Mouse (Mus musculus): ENCODE data around the gene Ubap2. TPM values are rescaled to one million over a fixed set of nuclear protein-coding genes. Genes with fewer than 3 reads are reported as not detected.

Gene Ubap2
- polyA plus RNA-seq, 1 experiment from 2014 or later: 45.4 TPM

DNA sequence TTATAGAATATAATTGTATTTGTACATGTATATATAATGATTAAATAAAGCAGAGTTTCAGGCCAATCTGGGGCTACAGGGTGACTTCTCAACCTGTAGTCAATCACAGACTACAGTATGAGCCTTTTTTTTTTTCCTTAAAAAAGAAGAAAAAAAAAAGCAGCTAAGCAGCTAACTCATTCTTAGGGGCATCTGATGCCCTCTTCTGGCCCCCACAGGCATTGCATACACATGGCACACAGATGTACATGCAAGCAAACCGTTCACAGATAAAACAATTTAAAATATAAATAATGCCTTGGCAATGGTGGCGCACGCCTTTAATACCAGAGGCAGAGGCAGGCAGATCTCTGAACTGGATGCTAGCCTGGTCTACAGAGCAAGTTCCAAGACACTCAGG lies 48.6 kb downstream of the Ubap2 start:
- H3K36me3 ChIP-seq (ENCODE audit: control insufficient read depth, insufficient read depth, low read length): peaks cover 95% of the 10 kb centered on the region

DNA sequence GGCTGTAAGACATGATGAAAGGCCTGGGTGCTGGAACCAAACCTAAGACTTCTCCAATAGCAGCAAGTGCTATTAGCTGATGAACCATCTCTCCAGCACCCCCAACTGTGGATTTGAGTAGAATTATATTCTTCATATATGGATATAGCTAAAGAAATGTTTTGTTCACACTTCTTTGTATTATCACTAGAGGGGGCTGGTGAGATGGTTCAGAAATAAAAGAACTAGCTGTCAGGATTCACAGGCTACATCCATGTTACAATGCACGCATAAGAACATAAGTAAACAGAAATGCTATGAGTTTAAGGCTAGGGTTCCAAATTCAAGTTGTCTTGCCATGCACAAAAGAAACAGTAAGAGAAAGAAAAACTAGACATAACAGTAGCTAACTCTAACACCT lies 49.5 kb downstream of the Ubap2 start:
- Histone ChIP-seq H3K27ac (replicated peaks in 1 of 2; ENCODE audit: control insufficient read depth in 1 of 2, insufficient read depth in 1 of 2, low read depth in 2 of 2, low read length in 2 of 2) (no peak overlapping the region), H3K4me3 (ENCODE audit: control insufficient read depth in 1 of 2, insufficient read depth in 1 of 2, low read depth in 1 of 2, low read length in 2 of 2) (no peak overlapping the region), H3K27me3 (ENCODE audit: control insufficient read depth, insufficient read depth, low read length) (no peaks in the 10 kb centered on the region), H3K4me2 (ENCODE audit: low read length) (no peak overlapping the region), H3K36me3 (ENCODE audit: control insufficient read depth, insufficient read depth, low read length) (peaks cover 100% of the 10 kb centered on the region), H3K9me3 (ENCODE audit: control insufficient read depth, low read length) (no peaks in the 10 kb centered on the region), H3K9ac (ENCODE audit: low read length) (no peak overlapping the region), H3K4me1 (ENCODE audit: control insufficient read depth in 2 of 2, insufficient read depth in 2 of 2, low read length in 2 of 2) (no peaks in the 10 kb centered on the region)
- 92% methylated on average over 1 of the region's 1 CpGs for whole genome bisulfite sequencing
- ATAC-seq (ENCODE audit: insufficient number of reproducible peaks, insufficient read depth, low FRiP score, low read depth): no peak

More for the DNA sequence above, 48.6 kb downstream of the Ubap2 start:
- 86% methylated on average over 3 of the region's 3 CpGs for WGBS
- Histone ChIP-seq H3K4me1 (ENCODE audit: control insufficient read depth in 2 of 2, insufficient read depth in 2 of 2, low read length in 2 of 2) (no peaks in the 10 kb centered on the region), H3K9ac (ENCODE audit: low read length) (no peak overlapping the region), H3K27ac (replicated peaks in 1 of 2; ENCODE audit: control insufficient read depth in 1 of 2, insufficient read depth in 1 of 2, low read depth in 2 of 2, low read length in 2 of 2) (no peak overlapping the region), H3K27me3 (ENCODE audit: control insufficient read depth, insufficient read depth, low read length) (no peaks in the 10 kb centered on the region), H3K9me3 (ENCODE audit: control insufficient read depth, low read length) (no peaks in the 10 kb centered on the region), H3K4me3 (ENCODE audit: control insufficient read depth in 1 of 2, insufficient read depth in 1 of 2, low read depth in 1 of 2, low read length in 2 of 2) (no peak overlapping the region), H3K4me2 (ENCODE audit: low read length) (no peak overlapping the region)
- ATAC-seq (ENCODE audit: insufficient number of reproducible peaks, insufficient read depth, low FRiP score, low read depth): no peak

GRCm38 (mm10) chr4:41208050-41208449 lies 66.9 kb downstream of the Ubap2 start:
- Histone ChIP-seq H3K4me2 (ENCODE audit: low read length) (no peak overlapping the region), H3K27ac (replicated peaks in 1 of 2; ENCODE audit: control insufficient read depth in 1 of 2, insufficient read depth in 1 of 2, low read depth in 2 of 2, low read length in 2 of 2) (no peak overlapping the region), H3K4me1 (ENCODE audit: control insufficient read depth in 2 of 2, insufficient read depth in 2 of 2, low read length in 2 of 2) (no peaks in the 10 kb centered on the region), H3K9me3 (ENCODE audit: control insufficient read depth, low read length) (no peaks in the 10 kb centered on the region), H3K9ac (ENCODE audit: low read length) (no peak overlapping the region), H3K36me3 (ENCODE audit: control insufficient read depth, insufficient read depth, low read length) (peaks cover 97% of the 10 kb centered on the region), H3K27me3 (ENCODE audit: control insufficient read depth, insufficient read depth, low read length) (no peaks in the 10 kb centered on the region), H3K4me3 (ENCODE audit: control insufficient read depth in 1 of 2, insufficient read depth in 1 of 2, low read depth in 1 of 2, low read length in 2 of 2) (no peak overlapping the region)
- no peak for ATAC-seq (ENCODE audit: insufficient number of reproducible peaks, insufficient read depth, low FRiP score, low read depth)
- 79% methylated on average over 4 of the region's 4 CpGs for WGBS

- ATAC-seq (ENCODE audit: insufficient number of reproducible peaks, insufficient read depth, low FRiP score, low read depth): no peak
- Histone ChIP-seq H3K4me1 (ENCODE audit: control insufficient read depth in 2 of 2, insufficient read depth in 2 of 2, low read length in 2 of 2) (no peaks in the 10 kb centered on the region), H3K27ac (replicated peaks in 1 of 2; ENCODE audit: control insufficient read depth in 1 of 2, insufficient read depth in 1 of 2, low read depth in 2 of 2, low read length in 2 of 2) (no peak overlapping the region), H3K36me3 (ENCODE audit: control insufficient read depth, insufficient read depth, low read length) (peaks cover 98% of the 10 kb centered on the region), H3K9me3 (ENCODE audit: control insufficient read depth, low read length) (no peaks in the 10 kb centered on the region), H3K4me2 (ENCODE audit: low read length) (no peak overlapping the region), H3K4me3 (ENCODE audit: control insufficient read depth in 1 of 2, insufficient read depth in 1 of 2, low read depth in 1 of 2, low read length in 2 of 2) (no peak overlapping the region), H3K27me3 (ENCODE audit: control insufficient read depth, insufficient read depth, low read length) (no peaks in the 10 kb centered on the region), H3K9ac (ENCODE audit: low read length) (no peak overlapping the region)
- 73% methylated on average over 8 of the region's 8 CpGs for WGBS
These were observed 69.2 kb downstream of the Ubap2 start for GRCm38 (mm10) chr4:41205751-41206150.

GRCm38 (mm10) chr4:41202135-41202534 lies 72.8 kb downstream of the Ubap2 start:
- Histone ChIP-seq H3K4me2 (ENCODE audit: low read length) (no peak overlapping the region), H3K4me3 (ENCODE audit: control insufficient read depth in 1 of 2, insufficient read depth in 1 of 2, low read depth in 1 of 2, low read length in 2 of 2) (no peak overlapping the region), H3K9ac (ENCODE audit: low read length) (no peak overlapping the region), H3K4me1 (ENCODE audit: control insufficient read depth in 2 of 2, insufficient read depth in 2 of 2, low read length in 2 of 2) (peaks cover 2 to 4% of the 10 kb centered on the region in 2 experiments; a peak in 3 of 4 replicates), H3K9me3 (ENCODE audit: control insufficient read depth, low read length) (no peaks in the 10 kb centered on the region), H3K27me3 (ENCODE audit: control insufficient read depth, insufficient read depth, low read length) (no peaks in the 10 kb centered on the region), H3K27ac (replicated peaks in 1 of 2; ENCODE audit: control insufficient read depth in 1 of 2, insufficient read depth in 1 of 2, low read depth in 2 of 2, low read length in 2 of 2) (no peak overlapping the region), H3K36me3 (ENCODE audit: control insufficient read depth, insufficient read depth, low read length) (peaks cover 98% of the 10 kb centered on the region)
- no peak for ATAC-seq (ENCODE audit: insufficient number of reproducible peaks, insufficient read depth, low FRiP score, low read depth)
- WGBS: 86% methylated on average over 8 of the region's 8 CpGs

DNA sequence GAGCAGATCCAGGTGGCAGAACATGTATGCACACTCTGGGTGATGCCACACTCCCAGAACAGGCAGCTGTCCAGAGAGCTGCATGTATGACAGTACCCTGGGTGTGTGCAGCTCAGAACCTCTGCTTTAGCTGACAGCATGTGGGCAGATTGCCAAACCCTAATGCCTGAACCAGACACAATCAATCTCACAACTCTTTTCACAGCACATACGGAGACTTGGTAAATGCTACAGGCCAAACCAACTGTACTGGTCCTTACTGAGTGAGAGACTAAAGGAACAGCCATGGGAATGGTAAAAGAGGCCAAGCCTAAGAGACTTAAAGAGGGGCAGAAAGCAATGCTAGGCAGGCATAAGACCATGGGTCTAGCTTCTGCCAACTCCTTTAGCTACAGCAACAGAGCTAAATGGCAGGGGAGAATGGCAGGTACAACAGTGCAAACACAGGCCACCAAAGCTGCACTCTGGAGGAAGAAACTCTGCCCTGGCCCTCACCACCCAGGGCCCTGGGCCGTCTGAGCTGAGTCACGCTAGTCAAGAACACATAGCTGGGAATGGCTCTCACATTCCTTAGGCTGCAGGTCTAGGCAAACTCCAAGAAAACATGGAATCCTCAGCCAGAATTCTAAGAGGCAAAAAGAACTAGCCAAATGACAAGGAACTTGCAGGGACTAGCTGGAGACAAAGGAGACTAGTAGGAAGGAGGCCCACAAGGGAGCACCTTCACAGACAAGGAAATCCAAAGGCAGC lies 77.9 kb downstream of the Ubap2 start:
- WGBS: 39% methylated on average over 3 of the region's 3 CpGs
- no peaks in the 10 kb centered on the region for H3K27me3 ChIP-seq (ENCODE audit: control insufficient read depth, insufficient read depth, low read length)
- peak overlapping the region in 1 of 2 experiments; percentile 39; a peak in 3 of 4 replicates for H3K27ac ChIP-seq (replicated peaks in 1 of 2; ENCODE audit: control insufficient read depth in 1 of 2, insufficient read depth in 1 of 2, low read depth in 2 of 2, low read length in 2 of 2)
- no peak overlapping the region for H3K4me2 ChIP-seq (ENCODE audit: low read length)
- H3K4me3 ChIP-seq (ENCODE audit: control insufficient read depth in 1 of 2, insufficient read depth in 1 of 2, low read depth in 1 of 2, low read length in 2 of 2): no peak overlapping the region
- peaks cover 3 to 11% of the 10 kb centered on the region in 2 experiments; a peak in 3 of 4 replicates for H3K4me1 ChIP-seq (ENCODE audit: control insufficient read depth in 2 of 2, insufficient read depth in 2 of 2, low read length in 2 of 2)
- peaks cover 100% of the 10 kb centered on the region for H3K36me3 ChIP-seq (ENCODE audit: control insufficient read depth, insufficient read depth, low read length)
- 0 out of 2 replicates have a peak, but pooled peaks have one; percentile 34 for ATAC-seq (ENCODE audit: insufficient number of reproducible peaks, insufficient read depth, low FRiP score, low read depth)
- H3K9ac ChIP-seq (ENCODE audit: low read length): no peak overlapping the region
- no peaks in the 10 kb centered on the region for H3K9me3 ChIP-seq (ENCODE audit: control insufficient read depth, low read length)

- Histone ChIP-seq H3K36me3 (ENCODE audit: control insufficient read depth, insufficient read depth, low read length) (peaks cover 100% of the 10 kb centered on the region), H3K9ac (ENCODE audit: low read length) (no peak overlapping the region), H3K4me2 (ENCODE audit: low read length) (no peak overlapping the region), H3K4me1 (ENCODE audit: control insufficient read depth in 2 of 2, insufficient read depth in 2 of 2, low read length in 2 of 2) (peaks cover 3 to 11% of the 10 kb centered on the region in 2 experiments; a peak in 3 of 4 replicates), H3K4me3 (ENCODE audit: control insufficient read depth in 1 of 2, insufficient read depth in 1 of 2, low read depth in 1 of 2, low read length in 2 of 2) (no peak overlapping the region), H3K9me3 (ENCODE audit: control insufficient read depth, low read length) (no peaks in the 10 kb centered on the region), H3K27ac (replicated peaks in 1 of 2; ENCODE audit: control insufficient read depth in 1 of 2, insufficient read depth in 1 of 2, low read depth in 2 of 2, low read length in 2 of 2) (no peak overlapping the region), H3K27me3 (ENCODE audit: control insufficient read depth, insufficient read depth, low read length) (no peaks in the 10 kb centered on the region)
- 90% methylated on average over 15 of the region's 15 CpGs for WGBS
- ATAC-seq (ENCODE audit: insufficient number of reproducible peaks, insufficient read depth, low FRiP score, low read depth): no peak
These were observed 79.6 kb downstream of the Ubap2 start for GRCm38 (mm10) chr4:41195328-41195727.
